Mouse (Mus musculus) limb, embryonic 12.5 days (tissue): ENCODE data around the gene Fzr1. TPM values are rescaled to one million over a fixed set of nuclear protein-coding genes. Genes with fewer than 3 reads are reported as not detected.

ENCODE experiments used
- ATAC-seq: fragments of 200-750 bp; cut with Nextera tagmentation; 2 replicates; pipeline ENCODE4 v1.8.0; 2017; ENCODE audit warnings: low read depth, moderate TSS enrichment; ENCODE audit not compliant: insufficient number of reproducible peaks, insufficient read depth, low FRiP score, low TSS enrichment
- H3K27ac ChIP-seq: fragments of 300-500 bp; sonication (generic); 2 replicates; pipeline ENCODE4 v1.5.1; 2016; ENCODE audit warnings: mild to moderate bottlenecking, moderate library complexity
- H3K27me3 ChIP-seq: fragments of 300-500 bp; sonication (generic); 2 replicates; pipeline ENCODE4 v1.6.1; 2016; ENCODE audit warnings: mild to moderate bottlenecking, moderate library complexity
- H3K36me3 ChIP-seq: fragments of 300-500 bp; sonication (generic); 2 replicates; pipeline ENCODE4 v1.6.1; 2016; ENCODE audit warnings: mild to moderate bottlenecking, moderate library complexity
- H3K4me1 ChIP-seq: fragments of 300-500 bp; sonication (generic); replicated peaks from 2 replicates; pipeline ENCODE4 v1.6.1; 2016
- H3K4me2 ChIP-seq: fragments of 300-500 bp; sonication (generic); 2 replicates; pipeline ENCODE4 v1.6.1; 2016; ENCODE audit warnings: mild to moderate bottlenecking, moderate library complexity
- H3K4me3 ChIP-seq: fragments of 300-500 bp; sonication (generic); replicated peaks from 2 replicates; pipeline ENCODE4 v1.5.1; 2016; ENCODE audit warnings: mild to moderate bottlenecking
- H3K9ac ChIP-seq: fragments of 300-500 bp; sonication (generic); replicated peaks from 2 replicates; pipeline ENCODE4 v1.6.1; 2016; ENCODE audit warnings: mild to moderate bottlenecking, moderate library complexity
- H3K9me3 ChIP-seq: fragments of 300-500 bp; sonication (generic); 2 replicates; pipeline ENCODE4 v1.6.1; 2016; ENCODE audit warnings: mild to moderate bottlenecking, moderate library complexity
- WGBS: fragments of 180-500 bp; shearing (Covaris S2); methylation state at CpG from one replicate; pipeline ENCODE4 v1.1.7; 2016; 5-methylcytosine and 5-hydroxymethylcytosine counted together
- polyA plus RNA-seq: library from polyadenylated mRNA; unstranded; fragments of >200 nt; fragmentation: Nextera tagmentation; extraction: Ambion mirVana; gene quantifications from 2 replicates; pipeline ENCODE4 v1.2.1, GENCODE M21; 2016

Fzr1 gene
- polyA plus RNA-seq, 1 experiment from 2014 or later = 137 TPM

DNA sequence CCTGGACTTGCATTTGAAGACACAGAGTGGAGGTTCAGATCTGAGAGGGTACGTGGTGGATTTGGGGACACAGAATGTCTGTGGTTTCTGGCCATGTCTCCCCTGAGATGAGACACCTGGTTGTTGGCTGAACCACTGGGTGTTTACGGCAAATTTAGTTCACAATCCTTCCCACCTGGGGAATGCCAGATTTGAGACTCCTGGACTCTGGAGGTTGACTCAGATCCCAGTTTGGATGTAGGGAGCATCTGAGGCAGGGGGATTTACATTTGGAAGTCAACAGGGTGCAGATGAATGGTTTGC, 1.0 kb downstream of the Fzr1 start:
- peaks cover 25% of the 10 kb centered on the region for H3K4me1 ChIP-seq
- 61% methylated on average over 2 of the region's 2 CpGs for WGBS
- no peaks in the 10 kb centered on the region for H3K9me3 ChIP-seq
- ATAC-seq = no peak
- 0 out of 2 replicates have a peak overlapping the region, but pooled peaks have one; percentile 74 for H3K27ac ChIP-seq
- peak overlapping the region; percentile 90 for H3K9ac ChIP-seq
- H3K27me3 ChIP-seq = no peaks in the 10 kb centered on the region
- peak overlapping the region; percentile 84 for H3K4me3 ChIP-seq
- H3K36me3 ChIP-seq = peaks cover 41% of the 10 kb centered on the region
- peak overlapping the region; percentile 90 for H3K4me2 ChIP-seq

DNA sequence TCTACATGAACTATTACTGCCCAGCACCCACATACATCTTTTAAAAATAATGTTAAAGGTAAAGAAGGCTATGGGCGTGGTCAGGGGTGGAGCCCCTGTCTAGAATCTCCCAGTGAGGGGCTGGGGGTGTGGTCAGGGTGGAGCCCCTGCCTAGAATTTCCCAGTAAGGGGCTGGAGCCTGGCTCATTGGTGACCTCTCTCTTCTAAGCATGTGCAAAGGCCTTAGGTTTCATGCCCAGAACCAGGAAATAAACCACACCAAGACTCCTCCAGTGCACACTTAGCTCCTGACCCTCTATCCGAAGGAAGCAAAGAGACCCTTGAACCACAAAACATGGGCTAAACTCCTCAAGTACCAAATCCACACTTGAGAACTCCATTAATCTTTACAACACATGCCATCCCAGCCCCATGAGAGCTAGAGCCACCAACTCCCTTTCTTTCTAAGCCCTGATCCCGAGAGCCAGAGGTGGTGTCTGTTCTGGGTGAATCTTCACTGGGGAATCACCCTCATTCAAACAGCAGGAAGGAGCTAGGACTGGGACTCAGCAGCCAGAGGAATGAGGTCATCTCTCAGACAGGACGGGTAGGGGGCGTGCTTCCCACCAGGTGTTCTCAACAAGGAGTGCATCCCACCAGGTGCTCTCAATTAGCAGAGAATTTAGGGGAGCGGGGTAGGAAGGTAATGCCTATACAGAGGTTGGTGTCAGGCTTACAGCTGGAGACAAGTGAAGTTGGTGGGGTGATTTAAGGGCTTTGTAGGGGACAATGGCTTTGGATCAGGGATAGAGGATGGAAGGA, 1.6 kb downstream of the Fzr1 start:
- H3K27me3 ChIP-seq = no peaks in the 10 kb centered on the region
- H3K4me2 ChIP-seq = peak overlapping the region; percentile 90
- H3K27ac ChIP-seq = no peak overlapping the region
- H3K9ac ChIP-seq = peak overlapping the region; percentile 90
- no peaks in the 10 kb centered on the region for H3K9me3 ChIP-seq
- peaks cover 25% of the 10 kb centered on the region for H3K4me1 ChIP-seq
- H3K4me3 ChIP-seq = peak overlapping the region; percentile 84
- WGBS = 40% methylated on average over 6 of the region's 6 CpGs
- H3K36me3 ChIP-seq = peaks cover 47% of the 10 kb centered on the region
- ATAC-seq = no peak

GRCm38 (mm10) chr10:81375322-81375721, 3.0 kb downstream of the Fzr1 start:
- Histone ChIP-seq H3K36me3 (peaks cover 61% of the 10 kb centered on the region), H3K9ac (no peak overlapping the region), H3K9me3 (no peaks in the 10 kb centered on the region), H3K4me2 (no peak overlapping the region), H3K4me1 (peaks cover 25% of the 10 kb centered on the region), H3K27ac (no peak overlapping the region), H3K4me3 (no peak overlapping the region), H3K27me3 (no peaks in the 10 kb centered on the region)
- no peak for ATAC-seq
- 91% methylated on average over 10 of the region's 10 CpGs for WGBS

DNA sequence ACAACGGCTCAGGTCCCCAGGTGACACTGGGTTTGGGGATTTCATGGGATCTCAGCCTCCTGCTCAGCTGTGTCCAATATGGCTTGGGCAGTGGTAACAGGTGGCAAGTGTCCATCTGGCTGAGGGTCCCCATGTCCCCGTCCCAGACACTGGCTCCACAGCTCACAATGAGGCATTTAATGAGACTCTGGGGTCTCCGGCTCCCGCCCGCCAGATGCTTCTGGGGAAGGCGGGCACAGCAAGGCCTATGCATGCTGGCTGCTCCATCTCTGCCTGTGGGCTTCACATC, 11.2 kb downstream of the Fzr1 start:
- Histone ChIP-seq H3K36me3 (peaks cover 71% of the 10 kb centered on the region), H3K4me3 (no peak overlapping the region), H3K4me2 (no peak overlapping the region), H3K27ac (no peak overlapping the region), H3K9me3 (no peaks in the 10 kb centered on the region), H3K9ac (no peak overlapping the region), H3K27me3 (peaks cover 43% of the 10 kb centered on the region), H3K4me1 (peaks cover 22% of the 10 kb centered on the region)
- WGBS = 82% methylated on average over 6 of the region's 6 CpGs
- ATAC-seq = no peak

DNA sequence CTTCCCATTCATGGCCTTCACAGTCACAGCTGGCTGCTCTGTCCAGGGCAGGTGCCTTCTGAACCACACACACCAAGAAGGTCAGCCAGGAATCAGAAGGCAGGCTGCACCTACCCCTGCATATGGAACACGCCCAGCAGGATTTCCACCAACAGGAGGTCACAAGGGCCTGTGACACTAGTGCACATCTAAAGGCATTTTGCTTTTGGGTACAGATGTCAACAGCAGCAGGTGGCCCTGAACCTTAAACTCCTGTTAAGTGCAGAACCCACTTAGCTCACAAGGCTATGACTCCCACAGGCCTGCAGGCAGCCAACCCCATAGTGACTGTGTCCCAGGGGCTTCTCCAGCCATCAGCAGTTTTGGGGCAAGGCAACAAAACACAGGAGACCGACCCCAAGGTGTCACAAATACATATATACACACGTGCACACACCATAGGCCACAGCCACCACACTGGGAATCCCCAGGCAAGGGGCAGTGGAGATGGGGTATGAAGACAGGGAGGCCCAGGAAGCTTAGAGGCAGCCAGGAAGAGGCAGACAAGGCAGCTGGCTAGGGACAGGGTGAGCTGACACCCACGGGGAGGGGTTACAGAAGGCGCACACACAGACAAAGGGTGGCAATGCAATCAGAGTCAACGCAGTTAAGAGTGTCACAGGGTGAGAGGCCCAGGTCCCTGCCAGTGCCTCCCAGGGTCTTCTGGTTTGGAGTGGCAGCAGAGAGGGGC, 11.7 kb downstream of the Fzr1 start:
- peaks cover 71% of the 10 kb centered on the region for H3K36me3 ChIP-seq
- H3K4me3 ChIP-seq = no peak overlapping the region
- H3K27ac ChIP-seq = no peak overlapping the region
- no peak overlapping the region for H3K9ac ChIP-seq
- no peaks in the 10 kb centered on the region for H3K9me3 ChIP-seq
- ATAC-seq = no peak
- H3K27me3 ChIP-seq = peaks cover 48% of the 10 kb centered on the region
- WGBS = 86% methylated on average over 6 of the region's 6 CpGs
- H3K4me2 ChIP-seq = no peak overlapping the region
- peaks cover 22% of the 10 kb centered on the region for H3K4me1 ChIP-seq

DNA sequence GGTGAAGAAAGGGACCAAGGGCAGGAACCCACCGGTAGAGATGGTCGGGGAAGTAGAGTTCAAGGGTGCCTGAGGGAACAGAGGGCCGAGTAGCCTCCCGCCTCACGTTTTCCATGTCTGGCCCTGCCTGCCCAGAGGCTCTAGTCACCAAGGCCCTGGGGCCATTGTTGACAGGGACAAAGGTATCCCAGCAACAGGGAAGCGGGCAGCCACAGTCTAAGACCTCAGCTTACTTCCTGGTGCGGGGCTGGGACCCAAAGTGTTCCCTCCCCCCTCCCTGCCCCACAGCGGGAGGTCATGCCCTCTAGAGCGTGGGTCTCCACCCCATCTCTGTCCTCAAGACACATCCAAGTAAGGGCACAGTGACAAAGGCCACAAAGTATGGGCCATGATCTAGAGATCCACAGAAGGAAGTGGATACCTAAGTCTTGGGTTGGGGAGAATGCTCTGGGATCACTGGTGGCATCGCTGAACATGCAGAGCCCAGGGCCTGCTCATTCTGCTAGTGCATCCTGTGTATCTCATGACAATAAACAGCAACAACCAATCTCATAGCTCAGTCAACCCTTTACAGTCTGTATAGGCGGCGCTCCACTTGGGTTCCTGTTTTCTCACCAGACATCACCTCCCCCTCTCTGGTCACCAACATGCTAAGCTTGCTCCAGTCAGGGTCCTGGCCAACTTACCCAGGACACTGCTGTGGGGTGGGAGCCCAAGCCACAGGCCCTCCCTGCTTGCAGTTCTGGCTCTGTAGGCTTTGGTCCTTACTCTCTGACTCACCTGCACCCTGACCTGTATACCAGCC, 12.4 kb downstream of the Fzr1 start, which contains the start of gene 4930404N11Rik:
Gene 4930404N11Rik, minus strand, starts transcription at position 145 of the 805 bp plus-strand sequence.
- ATAC-seq = no peak
- peaks cover 24% of the 10 kb centered on the region for H3K4me1 ChIP-seq

GRCm38 (mm10) chr10:81365073-81365472, 13.2 kb downstream of the Fzr1 start:
- H3K36me3 ChIP-seq = peaks cover 56% of the 10 kb centered on the region
- no peaks in the 10 kb centered on the region for H3K9me3 ChIP-seq
- 37% methylated on average over 4 of the region's 4 CpGs for WGBS
- H3K9ac ChIP-seq = no peak overlapping the region
- peak overlapping the region; percentile 67 for H3K4me2 ChIP-seq
- H3K4me3 ChIP-seq = peak overlapping the region; percentile 37
- no peak overlapping the region for H3K27ac ChIP-seq
- H3K27me3 ChIP-seq = peaks cover 49% of the 10 kb centered on the region
- ATAC-seq = 0 out of 2 replicates have a peak, but pooled peaks have one; percentile 5
- peaks cover 28% of the 10 kb centered on the region for H3K4me1 ChIP-seq

More for the DNA sequence above, 12.4 kb downstream of the Fzr1 start, which contains the start of gene 4930404N11Rik:
- H3K27me3 ChIP-seq = peaks cover 49% of the 10 kb centered on the region
- H3K9me3 ChIP-seq = no peaks in the 10 kb centered on the region
- H3K27ac ChIP-seq = no peak within 1 kb of the TSS
- WGBS = 33% methylated on average over 12 of the region's 12 CpGs
- H3K9ac ChIP-seq = peak within 1 kb of the TSS; percentile 37; the same call in 1 of the 2 replicates
- H3K36me3 ChIP-seq = peaks cover 64% of the 10 kb centered on the region
- peak within 1 kb of the TSS; percentile 67 for H3K4me2 ChIP-seq
- peak within 1 kb of the TSS; percentile 37 for H3K4me3 ChIP-seq

DNA sequence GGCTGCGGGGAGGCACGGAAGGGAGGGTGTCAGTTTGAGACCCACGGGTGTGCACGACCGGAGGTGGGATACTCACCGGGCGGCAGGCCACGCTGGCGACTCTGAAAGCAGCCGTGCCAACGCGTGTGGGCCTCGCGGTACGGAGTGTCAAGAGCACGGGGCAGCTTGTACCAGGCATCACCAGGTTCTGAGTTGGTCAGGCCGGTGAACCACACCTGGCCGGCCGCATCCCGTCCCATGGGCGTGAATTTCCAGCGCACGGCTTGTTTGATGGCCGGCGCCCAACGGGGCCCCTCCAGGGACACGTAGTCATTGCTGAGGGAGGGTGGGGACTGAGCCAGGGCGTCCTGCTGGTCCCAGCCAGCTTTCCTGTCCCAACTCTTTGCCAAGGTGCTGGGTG, 13.7 kb downstream of the Fzr1 start:
- Histone ChIP-seq H3K9me3 (no peaks in the 10 kb centered on the region), H3K4me1 (peaks cover 32% of the 10 kb centered on the region), H3K9ac (peak overlapping the region; percentile 37; the same call in 1 of the 2 replicates), H3K27ac (no peak overlapping the region), H3K4me3 (peak overlapping the region; percentile 37), H3K27me3 (peaks cover 49% of the 10 kb centered on the region), H3K36me3 (peaks cover 52% of the 10 kb centered on the region), H3K4me2 (peak overlapping the region; percentile 67)
- 13% methylated on average over 28 of the region's 28 CpGs for WGBS
- ATAC-seq = no peak; the same call in 1 of the 2 replicates

DNA sequence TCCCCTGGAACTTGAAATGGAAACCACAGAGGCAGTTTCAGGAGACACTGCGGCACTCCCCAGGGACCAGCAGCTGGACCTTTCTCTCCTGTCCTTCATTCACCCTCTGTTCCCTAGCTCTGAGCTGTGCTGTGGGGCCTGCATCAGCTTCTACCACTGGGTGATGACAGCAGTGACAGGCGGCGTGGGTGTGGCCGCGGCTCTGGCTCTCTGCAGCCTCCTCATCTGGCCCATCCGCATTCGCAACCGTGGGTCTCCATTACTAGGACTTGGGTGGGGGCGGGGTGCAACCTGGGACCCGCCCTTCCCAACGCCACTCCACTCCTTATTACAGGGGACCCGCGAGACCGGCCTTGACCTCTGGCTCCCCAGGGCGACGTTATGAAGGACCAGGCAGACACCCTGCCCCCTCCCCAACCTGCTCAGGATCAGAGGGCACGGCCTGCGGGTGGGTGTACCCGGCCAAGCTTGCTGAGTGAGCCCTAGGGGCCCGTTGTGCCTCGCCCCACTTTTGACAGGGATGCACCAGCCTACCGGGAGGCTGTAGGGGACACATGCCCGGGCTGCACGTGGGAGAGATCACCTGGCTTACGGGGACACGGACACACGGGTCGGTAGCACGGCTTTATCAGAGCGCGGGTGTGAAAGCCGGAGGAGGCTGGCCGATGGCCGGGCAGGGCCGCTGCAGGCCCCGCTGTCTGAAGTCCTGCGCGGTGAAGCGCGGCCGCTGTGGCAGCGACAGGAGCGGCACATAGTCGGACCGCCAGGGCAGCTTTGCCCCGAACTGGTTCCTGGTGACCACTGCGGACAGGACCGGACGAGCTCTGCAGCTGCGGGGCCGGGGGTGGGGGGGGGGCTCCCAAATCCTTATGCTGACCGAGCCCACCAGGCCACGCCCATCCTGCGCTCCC, 14.6 kb downstream of the Fzr1 start:
- Histone ChIP-seq H3K27me3 (peaks cover 50% of the 10 kb centered on the region), H3K4me2 (peak overlapping the region; percentile 67), H3K4me1 (peaks cover 40% of the 10 kb centered on the region), H3K9me3 (no peaks in the 10 kb centered on the region), H3K9ac (peak overlapping the region; percentile 55), H3K36me3 (peaks cover 42% of the 10 kb centered on the region), H3K27ac (no peak overlapping the region), H3K4me3 (peak overlapping the region; percentile 37)
- 9% methylated on average over 54 of the region's 54 CpGs for WGBS
- no peak for ATAC-seq

DNA sequence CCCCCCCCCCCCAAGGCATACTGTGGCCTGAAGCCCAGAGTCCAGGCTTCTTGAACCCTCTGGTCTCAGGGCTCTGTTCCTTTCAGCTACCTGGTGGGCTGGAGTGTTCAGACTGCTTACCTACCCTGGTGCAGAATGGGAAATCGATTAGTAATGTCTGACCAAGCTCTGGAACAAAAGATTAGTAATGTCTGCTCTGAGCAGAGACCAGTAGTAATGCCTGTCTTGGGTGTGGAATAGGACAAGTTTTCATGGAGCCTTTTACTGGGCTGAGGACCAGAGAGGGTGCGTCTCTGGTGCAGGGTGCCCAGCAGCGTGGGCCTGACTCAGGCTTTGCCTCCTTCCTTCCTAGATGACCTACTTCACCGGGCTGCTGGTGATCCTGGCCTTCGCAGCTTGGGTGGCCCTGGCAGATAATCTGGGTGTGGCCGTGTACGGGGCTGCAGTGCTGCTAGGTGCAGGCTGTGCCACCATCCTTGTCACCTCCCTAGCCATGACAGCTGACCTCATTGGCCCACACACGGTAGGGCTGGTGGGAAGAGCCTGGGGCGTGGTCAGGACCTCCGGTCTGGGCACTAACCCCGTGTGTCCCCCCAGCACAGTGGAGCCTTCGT, 15.9 kb downstream of the Fzr1 start:
- Histone ChIP-seq H3K9ac (0 out of 2 replicates have a peak overlapping the region, but pooled peaks have one; percentile 18), H3K4me3 (no peak overlapping the region), H3K4me1 (peaks cover 52% of the 10 kb centered on the region), H3K27me3 (peaks cover 61% of the 10 kb centered on the region), H3K36me3 (peaks cover 30% of the 10 kb centered on the region), H3K4me2 (no peak overlapping the region), H3K27ac (no peak overlapping the region), H3K9me3 (no peaks in the 10 kb centered on the region)
- 77% methylated on average over 12 of the region's 12 CpGs for WGBS
- ATAC-seq = no peak
